Mouse (Mus musculus): ENCODE measurements at regions not wholly inside any gene's neighbourhood (a gene's known extent, or its start where the extent isn't known, plus 50 kb on each side); places are given as distances from the start of the nearest gene placed in this dataset.

DNA sequence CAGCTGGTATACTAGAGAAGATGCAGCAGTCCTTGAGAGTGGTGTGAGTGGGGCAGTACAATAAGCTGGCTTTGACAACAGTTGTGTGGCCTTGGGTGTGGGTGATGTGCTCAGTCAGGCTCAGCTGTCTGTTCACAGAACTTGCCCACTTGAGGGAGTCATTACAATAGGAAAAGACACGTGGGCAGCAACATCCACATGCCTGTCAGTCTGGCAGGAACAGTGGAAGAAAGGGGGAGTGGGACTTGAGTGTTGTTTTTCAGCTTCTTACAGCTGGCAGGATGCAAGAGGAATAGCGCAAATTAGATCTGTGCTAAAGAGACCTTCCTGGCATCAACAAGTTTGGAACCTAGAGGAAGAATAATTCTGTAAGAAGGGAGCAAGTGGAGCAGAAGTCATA, 239.4 kb upstream of the Nmur2 start:
- WGBS, result 62% methylated on average over 2 of the region's 2 CpGs
- Histone ChIP-seq H3K4me2 (no peak overlapping the region), H3K4me3 (no peak overlapping the region), H3K9ac (no peak overlapping the region), H3K27ac (no peak overlapping the region), H3K9me3 (no peaks in the 10 kb centered on the region), H3K4me1 (replicated peaks) (no peaks in the 10 kb centered on the region), H3K27me3 (no peaks in the 10 kb centered on the region), H3K36me3 (no peaks in the 10 kb centered on the region)
- no peak for ATAC-seq (ENCODE audit: low FRiP score)

DNA sequence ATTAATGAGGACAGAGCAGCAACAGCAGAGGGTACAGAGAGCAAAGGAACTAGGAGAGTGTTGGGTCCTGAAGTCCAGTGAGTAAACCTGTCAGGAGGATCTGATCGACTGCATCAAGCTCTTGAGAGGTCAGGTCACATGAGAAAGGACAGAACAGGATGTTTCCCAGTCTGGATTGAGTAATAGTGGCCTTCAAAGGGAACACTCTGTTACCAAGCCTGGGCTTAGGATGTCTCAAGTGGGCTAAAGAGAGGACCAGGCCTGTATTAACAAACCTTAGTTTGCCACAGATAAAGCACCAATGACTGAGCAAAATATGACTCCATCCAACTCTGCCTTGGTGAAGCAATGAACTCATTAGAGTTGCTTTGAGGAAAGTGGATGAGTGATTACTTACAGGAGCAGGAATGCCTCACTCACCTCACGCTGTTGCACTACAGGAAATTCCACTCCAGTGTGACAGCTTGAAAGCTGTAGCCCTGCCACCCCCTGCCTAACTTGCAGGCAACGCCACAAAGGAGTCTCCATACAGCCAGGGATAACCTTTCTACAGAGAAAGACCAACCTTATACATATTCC, 229.2 kb upstream of the Nmur2 start:
- no peaks in the 10 kb centered on the region for H3K9me3 ChIP-seq
- no peaks in the 10 kb centered on the region for H3K4me1 ChIP-seq (replicated peaks)
- H3K4me2 ChIP-seq, result no peak overlapping the region
- ATAC-seq (ENCODE audit: low FRiP score), result no peak
- no peak overlapping the region for H3K9ac ChIP-seq
- WGBS, result 62% methylated on average over 3 of the region's 3 CpGs
- H3K27ac ChIP-seq, result no peak overlapping the region
- H3K4me3 ChIP-seq, result no peak overlapping the region
- H3K27me3 ChIP-seq, result no peaks in the 10 kb centered on the region
- H3K36me3 ChIP-seq, result no peaks in the 10 kb centered on the region

DNA sequence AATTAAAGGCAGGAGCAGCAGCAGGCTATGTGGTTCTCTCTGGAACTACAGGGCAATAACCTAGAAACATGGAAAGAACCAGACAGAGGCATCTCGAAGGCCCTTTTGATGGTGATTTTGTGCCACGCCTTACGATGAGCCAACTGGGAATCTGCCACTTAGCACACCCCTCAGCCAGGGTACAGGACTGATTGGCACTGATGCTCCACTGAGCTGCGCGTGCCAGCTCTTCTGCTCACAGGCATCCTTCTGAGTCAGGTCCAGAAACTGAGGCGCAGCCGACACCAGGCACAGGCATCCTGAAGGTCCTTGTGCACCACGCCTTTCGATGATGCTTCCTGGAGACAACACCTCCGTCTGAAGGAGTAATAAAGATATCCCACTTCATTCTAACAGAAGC, 221.9 kb upstream of the Nmur2 start:
- no peak overlapping the region for H3K4me2 ChIP-seq
- no peak overlapping the region for H3K27ac ChIP-seq
- no peaks in the 10 kb centered on the region for H3K27me3 ChIP-seq
- ATAC-seq (ENCODE audit: low FRiP score), result no peak
- H3K9ac ChIP-seq, result no peak overlapping the region
- no peak overlapping the region for H3K4me3 ChIP-seq
- no peaks in the 10 kb centered on the region for H3K36me3 ChIP-seq
- no peaks in the 10 kb centered on the region for H3K9me3 ChIP-seq
- no peaks in the 10 kb centered on the region for H3K4me1 ChIP-seq (replicated peaks)
- 94% methylated on average over 10 of the region's 10 CpGs for WGBS

DNA sequence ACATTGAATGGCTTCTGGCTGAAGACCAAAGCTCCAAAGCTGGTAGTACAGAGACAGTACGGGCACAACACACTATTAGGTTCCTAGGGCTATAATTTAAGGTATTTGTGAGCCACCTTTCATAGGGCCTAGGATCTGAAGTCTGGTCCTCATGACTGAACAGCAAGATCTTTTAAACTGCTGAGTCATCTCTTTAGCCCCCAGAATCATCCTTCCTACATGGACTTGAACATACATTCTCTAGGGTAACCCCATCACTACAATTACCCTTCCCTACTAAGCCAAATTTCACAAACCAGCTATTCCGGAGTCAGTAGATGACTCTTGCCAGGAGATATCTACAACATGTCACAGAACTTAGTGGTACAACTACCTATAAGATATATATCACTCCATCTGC, 215.5 kb upstream of the Nmur2 start:
- WGBS, result 89% methylated on average over 2 of the region's 2 CpGs
- no peaks in the 10 kb centered on the region for H3K9me3 ChIP-seq
- no peaks in the 10 kb centered on the region for H3K27me3 ChIP-seq
- no peaks in the 10 kb centered on the region for H3K4me1 ChIP-seq (replicated peaks)
- no peak overlapping the region for H3K4me2 ChIP-seq
- no peak overlapping the region for H3K9ac ChIP-seq
- no peaks in the 10 kb centered on the region for H3K36me3 ChIP-seq
- no peak overlapping the region for H3K4me3 ChIP-seq
- ATAC-seq (ENCODE audit: low FRiP score), result no peak
- H3K27ac ChIP-seq, result no peak overlapping the region

DNA sequence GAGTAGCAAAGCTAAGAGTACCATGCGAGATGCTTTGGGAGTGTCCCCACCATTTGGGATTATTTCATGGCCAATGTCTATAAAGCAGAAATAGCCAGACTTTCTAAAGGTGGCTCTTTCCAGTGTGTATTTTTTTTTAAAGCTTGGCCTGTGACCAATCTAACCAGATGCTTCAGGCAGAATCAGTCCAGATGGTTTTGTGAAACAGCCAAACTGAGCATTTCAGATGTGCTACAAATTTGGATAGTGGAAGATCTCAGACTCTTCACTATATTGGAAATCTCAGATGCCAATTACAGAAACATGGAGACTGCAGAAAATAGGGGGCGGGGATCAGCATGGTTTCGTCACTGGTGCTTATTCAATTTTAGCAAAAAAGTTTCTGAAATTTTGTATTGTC, 213.6 kb upstream of the Nmur2 start:
- no peaks in the 10 kb centered on the region for H3K9me3 ChIP-seq
- H3K4me1 ChIP-seq (replicated peaks), result no peaks in the 10 kb centered on the region
- WGBS, result 96% methylated on average over 3 of the region's 3 CpGs
- no peaks in the 10 kb centered on the region for H3K27me3 ChIP-seq
- no peak overlapping the region for H3K9ac ChIP-seq
- H3K27ac ChIP-seq, result no peak overlapping the region
- ATAC-seq (ENCODE audit: low FRiP score), result no peak
- no peaks in the 10 kb centered on the region for H3K36me3 ChIP-seq
- no peak overlapping the region for H3K4me2 ChIP-seq
- H3K4me3 ChIP-seq, result no peak overlapping the region

DNA sequence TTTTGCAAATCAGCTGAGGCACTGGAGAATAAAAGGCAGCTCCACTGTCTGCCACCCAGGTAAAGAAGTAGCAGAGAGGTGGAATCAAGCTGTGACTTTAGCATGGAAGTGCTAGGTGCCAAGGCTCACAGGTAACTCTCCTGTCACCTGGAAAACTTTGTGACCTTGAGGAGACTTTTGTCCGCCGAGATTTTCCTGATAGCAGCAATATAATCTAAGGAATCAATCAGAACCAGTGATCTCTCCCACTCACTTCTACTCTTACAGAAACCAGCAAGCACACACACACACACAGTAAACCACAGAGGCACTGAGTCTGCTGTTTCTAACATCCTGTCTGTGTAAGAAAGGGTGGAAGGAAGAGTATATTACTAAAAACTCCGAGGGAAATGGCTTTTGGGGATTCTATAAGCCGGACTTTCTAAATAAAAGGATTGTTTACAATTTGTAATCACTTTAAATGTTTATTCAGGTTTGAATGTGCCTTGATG, 206.6 kb upstream of the Nmur2 start:
- no peaks in the 10 kb centered on the region for H3K9me3 ChIP-seq
- peaks cover 24% of the 10 kb centered on the region for H3K4me1 ChIP-seq (replicated peaks)
- H3K4me3 ChIP-seq, result no peak overlapping the region
- H3K9ac ChIP-seq, result no peak overlapping the region
- no peaks in the 10 kb centered on the region for H3K27me3 ChIP-seq
- 34% methylated on average over 4 of the region's 4 CpGs for WGBS
- H3K36me3 ChIP-seq, result no peaks in the 10 kb centered on the region
- H3K27ac ChIP-seq, result peak overlapping the region; percentile 84
- ATAC-seq (ENCODE audit: low FRiP score), result no peak
- 0 out of 2 replicates have a peak overlapping the region, but pooled peaks have one; percentile 1 for H3K4me2 ChIP-seq

DNA sequence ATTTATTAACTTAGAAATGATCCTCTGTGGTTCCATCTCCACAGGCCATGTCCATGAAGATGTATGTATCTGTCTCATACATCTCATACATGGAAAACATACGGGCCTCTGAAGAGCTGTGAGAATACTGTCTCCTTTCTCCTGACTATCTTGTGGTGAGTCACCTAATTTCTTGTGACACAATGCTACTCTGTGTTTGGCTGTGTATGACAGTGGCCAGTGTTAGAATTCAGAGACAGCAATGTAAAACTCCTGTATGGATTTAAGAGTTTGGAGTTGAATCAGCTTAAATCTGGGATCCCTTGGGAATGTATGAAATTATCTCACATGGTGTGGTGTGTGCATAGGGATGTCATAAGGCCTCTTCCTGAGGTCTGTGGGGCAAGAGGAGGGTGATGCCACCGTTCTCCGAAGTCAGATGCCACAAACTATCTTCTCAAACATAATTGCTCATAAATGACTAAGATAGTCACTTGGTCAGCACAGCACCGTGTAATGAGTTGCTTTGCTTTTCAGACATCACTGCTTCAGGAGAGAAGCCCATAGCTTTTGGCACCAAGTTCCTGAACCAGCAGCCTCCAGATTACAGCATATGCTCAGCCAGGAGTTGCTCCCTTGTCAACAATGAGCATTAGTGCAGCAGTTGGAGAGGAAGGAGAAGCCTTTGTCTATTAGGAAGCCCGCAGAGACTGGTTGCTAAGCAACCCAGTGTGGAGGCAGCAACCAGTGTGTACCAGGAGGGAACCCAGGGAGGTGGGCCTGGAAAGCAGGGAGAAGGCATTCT, 205.9 kb upstream of the Nmur2 start:
- peak; percentile 94 for ATAC-seq (ENCODE audit: low FRiP score)
- H3K4me3 ChIP-seq, result no peak overlapping the region
- no peak overlapping the region for H3K9ac ChIP-seq
- 21% methylated on average over 5 of the region's 5 CpGs for WGBS
- peak overlapping the region; percentile 84 for H3K27ac ChIP-seq
- H3K4me1 ChIP-seq (replicated peaks), result peaks cover 24% of the 10 kb centered on the region
- no peaks in the 10 kb centered on the region for H3K9me3 ChIP-seq
- no peaks in the 10 kb centered on the region for H3K36me3 ChIP-seq
- 0 out of 2 replicates have a peak overlapping the region, but pooled peaks have one; percentile 1 for H3K4me2 ChIP-seq
- no peaks in the 10 kb centered on the region for H3K27me3 ChIP-seq

DNA sequence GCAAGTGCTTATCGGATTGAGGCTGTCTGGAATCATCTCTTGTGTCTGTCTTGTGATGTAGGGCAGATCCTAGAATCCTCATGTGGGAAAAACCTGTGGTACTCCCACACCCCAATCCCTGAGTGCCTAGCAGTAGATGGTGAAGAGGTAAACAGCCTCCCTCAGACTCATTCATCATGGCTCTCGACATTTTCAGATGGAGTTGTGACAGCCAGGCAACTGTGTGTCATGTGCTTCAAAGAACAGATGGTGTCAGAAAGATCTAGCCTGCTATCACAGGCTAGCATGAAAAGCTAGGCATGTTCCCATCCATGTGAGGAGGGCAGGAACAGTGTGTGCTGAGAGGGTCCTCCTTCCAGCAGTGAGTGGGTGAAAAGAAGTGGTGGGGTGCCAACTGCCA, 204.1 kb upstream of the Nmur2 start:
- ATAC-seq (ENCODE audit: low FRiP score), result no peak
- Histone ChIP-seq H3K4me2 (no peak overlapping the region), H3K9me3 (no peaks in the 10 kb centered on the region), H3K9ac (no peak overlapping the region), H3K36me3 (no peaks in the 10 kb centered on the region), H3K27ac (no peak overlapping the region), H3K27me3 (no peaks in the 10 kb centered on the region), H3K4me1 (replicated peaks) (peaks cover 24% of the 10 kb centered on the region), H3K4me3 (no peak overlapping the region)
- 81% methylated on average over 2 of the region's 2 CpGs for WGBS

DNA sequence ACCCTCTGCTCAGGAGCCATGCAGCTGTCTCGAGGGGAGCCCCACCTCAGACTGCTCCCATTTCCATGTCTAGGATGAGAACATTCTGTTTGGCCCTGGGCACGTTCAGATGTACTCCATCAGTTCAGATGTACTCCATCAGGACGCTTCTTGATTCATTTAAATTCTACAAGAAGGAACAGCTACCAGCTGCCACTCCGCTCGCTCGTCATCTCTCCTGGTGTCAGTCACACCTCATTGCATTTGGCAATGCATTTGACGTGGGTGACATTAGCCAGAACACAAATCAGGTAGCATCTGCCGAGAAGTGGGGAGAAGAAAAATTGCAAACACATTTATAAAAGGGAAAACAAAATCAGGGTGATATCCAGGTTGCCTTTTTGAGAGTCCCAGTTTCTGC, 202.6 kb upstream of the Nmur2 start:
- ATAC-seq (ENCODE audit: low FRiP score), result no peak
- peaks cover 24% of the 10 kb centered on the region for H3K4me1 ChIP-seq (replicated peaks)
- WGBS, result 55% methylated on average over 8 of the region's 8 CpGs
- no peak overlapping the region for H3K4me3 ChIP-seq
- no peak overlapping the region for H3K9ac ChIP-seq
- no peaks in the 10 kb centered on the region for H3K27me3 ChIP-seq
- H3K4me2 ChIP-seq, result no peak overlapping the region
- H3K36me3 ChIP-seq, result no peaks in the 10 kb centered on the region
- H3K27ac ChIP-seq, result no peak overlapping the region
- H3K9me3 ChIP-seq, result no peaks in the 10 kb centered on the region

DNA sequence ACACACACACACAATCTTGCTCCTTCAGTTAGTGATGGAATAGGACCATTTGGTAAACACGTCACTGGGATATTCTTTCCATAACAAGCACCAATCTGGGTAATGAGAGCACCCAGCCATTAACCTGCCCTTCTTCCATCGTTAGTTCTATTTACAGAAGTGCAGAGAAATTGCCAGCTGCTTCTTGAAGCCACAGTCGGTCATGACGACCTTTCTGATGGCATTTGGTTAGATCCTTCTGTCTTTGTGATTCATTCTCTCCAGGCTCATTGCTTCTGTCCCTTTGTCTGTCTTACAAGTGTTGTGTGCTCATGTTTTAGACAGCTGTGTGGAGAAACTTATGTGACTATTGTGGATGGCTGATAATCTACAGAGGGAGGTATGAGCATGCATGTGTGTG, 197.9 kb upstream of the Nmur2 start:
- Histone ChIP-seq H3K4me1 (replicated peaks) (peaks cover 4% of the 10 kb centered on the region; the same call in 1 of the 2 replicates), H3K9ac (no peak overlapping the region), H3K27me3 (no peaks in the 10 kb centered on the region), H3K4me3 (no peak overlapping the region), H3K27ac (no peak overlapping the region), H3K9me3 (no peaks in the 10 kb centered on the region), H3K4me2 (no peak overlapping the region), H3K36me3 (no peaks in the 10 kb centered on the region)
- no peak for ATAC-seq (ENCODE audit: low FRiP score)
- WGBS, result 69% methylated on average over 4 of the region's 4 CpGs

DNA sequence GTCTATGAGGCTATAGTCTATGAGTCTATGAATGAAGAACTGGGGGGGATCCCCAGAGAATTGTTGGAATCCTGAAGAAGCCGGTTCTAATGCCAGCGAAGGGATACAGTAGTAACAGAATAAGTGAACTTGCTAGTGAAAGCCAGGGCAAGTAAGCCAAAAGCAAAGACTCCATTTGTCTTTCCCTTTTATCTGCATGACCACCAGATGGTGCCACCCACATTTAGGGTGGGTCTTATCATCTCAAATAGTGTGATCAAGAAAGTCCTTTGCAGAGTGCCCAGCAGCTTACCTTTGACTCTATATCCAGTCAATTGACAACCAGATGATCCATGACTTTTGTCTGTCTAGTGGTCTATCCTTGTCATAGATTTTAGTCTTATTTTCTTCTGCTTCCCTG, 184.2 kb upstream of the Nmur2 start:
- no peak overlapping the region for H3K4me3 ChIP-seq
- 88% methylated on average over 2 of the region's 2 CpGs for WGBS
- H3K36me3 ChIP-seq, result no peaks in the 10 kb centered on the region
- no peaks in the 10 kb centered on the region for H3K27me3 ChIP-seq
- no peaks in the 10 kb centered on the region for H3K4me1 ChIP-seq (replicated peaks)
- H3K9ac ChIP-seq, result no peak overlapping the region
- no peak overlapping the region for H3K27ac ChIP-seq
- no peak for ATAC-seq (ENCODE audit: low FRiP score)
- H3K4me2 ChIP-seq, result no peak overlapping the region
- H3K9me3 ChIP-seq, result no peaks in the 10 kb centered on the region

DNA sequence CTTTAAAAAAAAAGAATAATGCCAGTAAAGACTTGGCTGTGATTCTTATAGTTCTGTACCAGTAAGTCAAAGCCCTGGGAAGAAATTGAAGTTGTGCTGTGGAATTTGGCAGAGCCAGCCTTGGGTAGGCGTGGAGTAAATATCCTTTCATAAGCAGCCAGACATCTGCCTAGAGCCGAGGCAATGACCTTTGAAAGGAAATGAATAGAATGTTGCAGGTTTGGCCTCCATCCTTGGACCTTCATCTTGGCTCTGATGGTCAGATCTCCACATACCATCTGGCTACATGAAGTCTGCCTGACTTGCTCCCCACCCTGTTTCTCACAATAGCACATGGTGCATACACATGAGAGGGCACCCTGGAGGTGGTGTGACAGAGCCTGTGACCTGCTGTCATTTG, 174.9 kb upstream of the Nmur2 start:
- H3K9ac ChIP-seq, result no peak overlapping the region
- no peak for ATAC-seq (ENCODE audit: low FRiP score)

DNA sequence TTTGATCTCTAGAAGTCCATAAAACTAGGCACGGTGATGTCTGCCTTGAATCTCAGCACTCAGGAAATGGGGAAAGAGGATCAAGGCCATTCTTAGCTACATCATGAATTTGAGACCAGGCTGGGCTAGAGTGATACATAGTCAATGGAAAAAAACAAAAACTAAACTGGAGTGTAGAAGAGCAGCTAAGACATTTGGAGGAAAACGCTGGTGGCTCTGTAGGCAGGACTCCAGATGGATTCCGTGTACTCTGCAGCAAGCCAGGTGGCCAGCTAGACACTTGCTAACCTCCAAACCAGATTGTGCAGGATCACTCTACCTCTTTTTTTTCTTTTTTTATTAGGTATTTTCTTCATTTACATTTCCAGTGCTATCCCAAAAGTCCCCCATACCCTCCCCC, 161.0 kb upstream of the Nmur2 start:
- Histone ChIP-seq H3K27me3 (no peaks in the 10 kb centered on the region), H3K36me3 (no peaks in the 10 kb centered on the region), H3K4me1 (replicated peaks) (no peaks in the 10 kb centered on the region), H3K9me3 (no peaks in the 10 kb centered on the region), H3K9ac (no peak overlapping the region), H3K4me3 (no peak overlapping the region), H3K4me2 (no peak overlapping the region), H3K27ac (no peak overlapping the region)
- no peak for ATAC-seq (ENCODE audit: low FRiP score)
- WGBS, result 93% methylated on average over 3 of the region's 3 CpGs

More for the DNA sequence above, 174.9 kb upstream of the Nmur2 start:
- Histone ChIP-seq H3K9me3 (no peaks in the 10 kb centered on the region; the same call in 1 of the 2 replicates), H3K4me2 (no peak overlapping the region), H3K36me3 (no peaks in the 10 kb centered on the region), H3K27ac (no peak overlapping the region), H3K4me1 (replicated peaks) (no peaks in the 10 kb centered on the region), H3K4me3 (no peak overlapping the region), H3K27me3 (no peaks in the 10 kb centered on the region)
- 92% methylated on average over 2 of the region's 2 CpGs for WGBS
